Mouse (Mus musculus): ENCODE results near the gene Lhfpl5. TPM values are rescaled to one million over a fixed set of nuclear protein-coding genes. Genes with fewer than 3 reads are reported as not detected.

Gene Lhfpl5
- polyA plus RNA-seq (2012; rRNA removed), result not detected in 2 replicates

GRCm38 (mm10) chr17:28575244-28576125 is at the start of gene Lhfpl5:
Gene Lhfpl5, plus strand, starts transcription at chr17:28575641.

GRCm38 (mm10) chr17:28530506-28530905 is 44.9 kb upstream of the Lhfpl5 start, which contains the start of gene Armc12:
Gene Armc12, plus strand, starts transcription at chr17:28530806.

GRCm38 (mm10) chr17:28549111-28549510 is 26.3 kb upstream of the Lhfpl5 start, which contains the start of gene Clpsl2:
Gene Clpsl2, plus strand, starts transcription at chr17:28549411.

GRCm38 (mm10) chr17:28560598-28560997 is 14.8 kb upstream of the Lhfpl5 start, which contains the start of gene Clps:
Gene Clps, minus strand, starts transcription at chr17:28560766.

GRCm38 (mm10) chr17:28622300-28622759 is 46.9 kb downstream of the Lhfpl5 start, which contains the start of gene Srpk1:
Gene Srpk1, minus strand, starts transcription at chr17:28622709.

Other genes starting within 250 kb of the Lhfpl5 start
- 4,084 and 8,432 TPM in 2 replicates for gene Rpl10a, start 247.2 kb upstream of the Lhfpl5 start, polyA plus RNA-seq (2012; rRNA removed)
- gene Tead3, start 224.8 kb upstream of the Lhfpl5 start, polyA plus RNA-seq (2012; rRNA removed), result 34.2 and 40.1 TPM in 2 replicates
- 3.7 and 4.1 TPM in 2 replicates for gene Tulp1, start 210.4 kb upstream of the Lhfpl5 start, polyA plus RNA-seq (2012; rRNA removed)
- 188 and 212 TPM in 2 replicates for gene Fkbp5, start 58.1 kb upstream of the Lhfpl5 start, polyA plus RNA-seq (2012; rRNA removed)
- 0.14 and 0.32 TPM in 2 replicates for gene Armc12, start 44.8 kb upstream of the Lhfpl5 start, polyA plus RNA-seq (2012; rRNA removed)
- gene Clpsl2, start 26.2 kb upstream of the Lhfpl5 start, polyA plus RNA-seq (2012; rRNA removed), result not detected in 2 replicates
- 7.8 and 39.7 TPM in 2 replicates for gene Clps, start 14.9 kb upstream of the Lhfpl5 start, polyA plus RNA-seq (2012; rRNA removed)
- 23.2 and 29.3 TPM in 2 replicates for gene Srpk1, start 47.1 kb downstream of the Lhfpl5 start, polyA plus RNA-seq (2012; rRNA removed)
- 0.94 and 1.7 TPM in 2 replicates for gene Slc26a8, start 114.6 kb downstream of the Lhfpl5 start, polyA plus RNA-seq (2012; rRNA removed)
- gene Mapk14, start 115.7 kb downstream of the Lhfpl5 start, polyA plus RNA-seq (2012; rRNA removed), result 82.6 and 83.3 TPM in 2 replicates
- 0.56 and 0.62 TPM in 2 replicates for gene AC170998.1, start 150.4 kb downstream of the Lhfpl5 start, polyA plus RNA-seq (2012; rRNA removed)
- gene Mapk13, start 193.7 kb downstream of the Lhfpl5 start, polyA plus RNA-seq (2012; rRNA removed), result 14.4 and 15.7 TPM in 2 replicates
- gene Brpf3, start 225.4 kb downstream of the Lhfpl5 start, polyA plus RNA-seq (2012; rRNA removed), result 43.8 and 54.5 TPM in 2 replicates